Mouse (Mus musculus) midbrain, embryonic 12.5 days (tissue): ENCODE data around the gene Nsf. TPM values are rescaled to one million over a fixed set of nuclear protein-coding genes. Genes with fewer than 3 reads are reported as not detected.

Source experiments
- ATAC-seq: fragments of 200-750 bp; cut with Nextera tagmentation; 2 replicates; pipeline ENCODE4 v1.8.0; 2017; ENCODE audit warnings: low read depth, moderate TSS enrichment, moderate library complexity; ENCODE audit not compliant: low FRiP score
- H3K27ac ChIP-seq: fragments of 300-500 bp; sonication (generic); replicated peaks from 2 replicates; pipeline ENCODE4 v1.5.1; 2016; ENCODE audit warnings: mild to moderate bottlenecking
- H3K27me3 ChIP-seq: fragments of 300-500 bp; sonication (generic); 2 replicates; pipeline ENCODE4 v1.6.1; 2016; ENCODE audit warnings: mild to moderate bottlenecking
- H3K36me3 ChIP-seq: fragments of 300-500 bp; sonication (generic); 2 replicates; pipeline ENCODE4 v1.6.1; 2016
- H3K4me1 ChIP-seq: fragments of 300-500 bp; sonication (generic); 2 replicates; pipeline ENCODE4 v1.6.1; 2016
- H3K4me2 ChIP-seq: fragments of 300-500 bp; sonication (generic); replicated peaks from 2 replicates; pipeline ENCODE4 v1.6.1; 2016; ENCODE audit warnings: mild to moderate bottlenecking, moderate library complexity
- H3K4me3 ChIP-seq: fragments of 300-500 bp; sonication (generic); 2 replicates; pipeline ENCODE4 v1.5.1; 2016; ENCODE audit warnings: mild to moderate bottlenecking
- H3K9ac ChIP-seq: fragments of 300-500 bp; sonication (generic); replicated peaks from 2 replicates; pipeline ENCODE4 v1.6.1; 2016; ENCODE audit warnings: mild to moderate bottlenecking, moderate library complexity
- H3K9me3 ChIP-seq: fragments of 300-500 bp; sonication (generic); 2 replicates; pipeline ENCODE4 v1.6.1; 2016; ENCODE audit warnings: mild to moderate bottlenecking
- WGBS: fragments of 180-500 bp; shearing (Covaris S2); methylation state at CpG from one replicate; pipeline ENCODE4 v1.1.7; 2016; 5-methylcytosine and 5-hydroxymethylcytosine counted together
- polyA plus RNA-seq: library from polyadenylated mRNA; unstranded; fragments of >200 nt; fragmentation: Nextera tagmentation; extraction: Ambion mirVana; gene quantifications from 2 replicates; pipeline ENCODE4 v1.2.1, GENCODE M21; 2016

Nsf gene
- polyA plus RNA-seq, 1 experiment from 2014 or later: 80.0 TPM

GRCm38 (mm10) chr11:103856641-103857040 is 97.2 kb downstream of the Nsf start:
- ATAC-seq: no peak
- Histone ChIP-seq H3K27ac (no peak overlapping the region), H3K9me3 (no peaks in the 10 kb centered on the region), H3K27me3 (no peaks in the 10 kb centered on the region), H3K36me3 (peaks cover 35% of the 10 kb centered on the region), H3K9ac (no peak overlapping the region), H3K4me1 (peaks cover 44% of the 10 kb centered on the region), H3K4me3 (no peak overlapping the region), H3K4me2 (no peak overlapping the region)
- 94% methylated on average over 7 of the region's 7 CpGs for WGBS

GRCm38 (mm10) chr11:103854294-103854693 is 99.6 kb downstream of the Nsf start:
- 15% methylated on average over 9 of the region's 9 CpGs for WGBS
- Histone ChIP-seq H3K9ac (no peak overlapping the region), H3K27ac (peak overlapping the region; percentile 82), H3K4me1 (peaks cover 30% of the 10 kb centered on the region), H3K27me3 (no peaks in the 10 kb centered on the region), H3K4me2 (peak overlapping the region; percentile 31), H3K9me3 (no peaks in the 10 kb centered on the region), H3K36me3 (peaks cover 20% of the 10 kb centered on the region; the same call in 1 of the 2 replicates), H3K4me3 (no peak overlapping the region)
- ATAC-seq: peak; percentile 82

GRCm38 (mm10) chr11:103853284-103853920 is 100.5 kb downstream of the Nsf start:
- WGBS: 8% methylated on average over 10 of the region's 10 CpGs
- H3K9ac ChIP-seq: peak overlapping the region; percentile 34; the same call in 1 of the 2 replicates

GRCm38 (mm10) chr11:103852590-103853283 is 101.1 kb downstream of the Nsf start:
- ATAC-seq: peak; percentile 64; the same call in 1 of the 2 replicates
- Histone ChIP-seq H3K9me3 (no peaks in the 10 kb centered on the region), H3K36me3 (peaks cover 10% of the 10 kb centered on the region; the same call in 1 of the 2 replicates), H3K27me3 (no peaks in the 10 kb centered on the region), H3K27ac (peak overlapping the region; percentile 82), H3K4me1 (peaks cover 30% of the 10 kb centered on the region), H3K9ac (no peak overlapping the region; the same call in 1 of the 2 replicates), H3K4me3 (no peak overlapping the region), H3K4me2 (no peak overlapping the region)
- WGBS: 36% methylated on average over 16 of the region's 16 CpGs

More at GRCm38 (mm10) chr11:103853284-103853920, 100.5 kb downstream of the Nsf start:
- H3K4me1 ChIP-seq: peaks cover 30% of the 10 kb centered on the region
- H3K36me3 ChIP-seq: peaks cover 17% of the 10 kb centered on the region; the same call in 1 of the 2 replicates
- H3K4me2 ChIP-seq: peak overlapping the region; percentile 31; the same call in 1 of the 2 replicates
- no peak overlapping the region for H3K4me3 ChIP-seq
- peak overlapping the region; percentile 82 for H3K27ac ChIP-seq
- H3K9me3 ChIP-seq: no peaks in the 10 kb centered on the region
- no peaks in the 10 kb centered on the region for H3K27me3 ChIP-seq
- peak; percentile 52 for ATAC-seq

GRCm38 (mm10) chr11:103848287-103848686 is 105.6 kb downstream of the Nsf start:
- Histone ChIP-seq H3K36me3 (peaks cover 8% of the 10 kb centered on the region), H3K27ac (no peak overlapping the region), H3K9me3 (no peaks in the 10 kb centered on the region), H3K4me3 (no peak overlapping the region), H3K4me1 (peaks cover 14% of the 10 kb centered on the region), H3K9ac (no peak overlapping the region), H3K27me3 (no peaks in the 10 kb centered on the region), H3K4me2 (no peak overlapping the region)
- no peak for ATAC-seq
- WGBS: 90% methylated on average over 11 of the region's 11 CpGs

DNA sequence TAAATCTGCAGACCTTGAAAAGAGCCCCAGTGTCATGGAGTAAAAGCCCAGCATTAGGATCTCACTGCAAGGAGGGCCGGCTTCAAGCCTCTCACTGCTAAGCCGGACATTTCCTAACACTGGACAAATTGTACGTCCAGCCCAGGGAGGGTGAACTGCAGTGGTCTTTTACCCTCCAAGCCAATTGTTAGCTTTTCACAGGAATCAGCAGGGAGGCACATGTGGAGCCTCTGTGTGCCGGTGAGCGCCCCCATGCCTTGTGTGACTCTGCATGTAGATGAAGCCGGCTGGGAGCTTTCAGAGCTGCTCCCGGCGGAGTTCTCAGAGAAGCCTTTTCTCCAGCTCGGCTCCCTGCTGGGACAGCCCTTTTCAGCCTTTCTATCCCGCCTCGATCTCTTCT is 113.0 kb downstream of the Nsf start:
- 0 out of 2 replicates have a peak overlapping the region, but pooled peaks have one; percentile 7 for H3K4me3 ChIP-seq
- H3K4me1 ChIP-seq: peaks cover 25% of the 10 kb centered on the region
- no peaks in the 10 kb centered on the region for H3K27me3 ChIP-seq
- under 1% methylated on average over 11 of the region's 11 CpGs for WGBS
- peak overlapping the region; percentile 90 for H3K27ac ChIP-seq
- no peaks in the 10 kb centered on the region for H3K9me3 ChIP-seq
- ATAC-seq: peak; percentile 90
- peaks cover 3% of the 10 kb centered on the region; the same call in 1 of the 2 replicates for H3K36me3 ChIP-seq
- 0 out of 2 replicates have a peak overlapping the region, but pooled peaks have one; percentile 24 for H3K9ac ChIP-seq
- peak overlapping the region; percentile 41 for H3K4me2 ChIP-seq

DNA sequence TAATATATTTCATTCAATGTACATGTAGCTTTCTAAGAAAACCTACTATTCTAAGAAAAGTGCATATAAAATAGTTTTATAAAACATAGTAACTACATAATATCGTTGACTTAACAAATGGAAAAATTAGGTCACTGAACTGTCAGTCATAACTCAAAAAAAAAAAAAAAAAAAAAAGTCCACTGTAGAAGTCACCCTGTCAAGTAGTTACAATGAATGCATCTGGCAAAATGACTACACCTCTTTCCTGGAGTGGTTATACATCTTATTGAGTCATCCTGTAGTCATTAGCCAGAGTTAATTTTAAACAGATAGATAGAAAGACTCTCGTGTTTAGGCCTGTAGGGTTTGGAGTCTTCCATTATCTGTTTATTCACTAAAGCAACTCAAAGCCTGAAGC is 114.9 kb downstream of the Nsf start:
- no peak overlapping the region for H3K4me3 ChIP-seq
- no peak overlapping the region for H3K4me2 ChIP-seq
- H3K27ac ChIP-seq: no peak overlapping the region
- H3K4me1 ChIP-seq: peaks cover 25% of the 10 kb centered on the region
- 89% methylated on average over 2 of the region's 2 CpGs for WGBS
- H3K36me3 ChIP-seq: no peaks in the 10 kb centered on the region; the same call in 1 of the 2 replicates
- ATAC-seq: no peak
- no peak overlapping the region for H3K9ac ChIP-seq
- no peaks in the 10 kb centered on the region for H3K27me3 ChIP-seq
- H3K9me3 ChIP-seq: no peaks in the 10 kb centered on the region

- no peak for ATAC-seq
- 86% methylated on average over 4 of the region's 4 CpGs for WGBS
- no peaks in the 10 kb centered on the region for H3K9me3 ChIP-seq
- peaks cover 9% of the 10 kb centered on the region for H3K36me3 ChIP-seq
- no peak overlapping the region for H3K4me3 ChIP-seq
- H3K4me1 ChIP-seq: peaks cover 27% of the 10 kb centered on the region
- H3K27me3 ChIP-seq: no peaks in the 10 kb centered on the region
- no peak overlapping the region for H3K9ac ChIP-seq
- no peak overlapping the region for H3K4me2 ChIP-seq
- H3K27ac ChIP-seq: no peak overlapping the region
These were observed 121.5 kb downstream of the Nsf start for GRCm38 (mm10) chr11:103832331-103832730.

- 70% methylated on average over 3 of the region's 3 CpGs for WGBS
- Histone ChIP-seq H3K9ac (no peak overlapping the region), H3K27ac (no peak overlapping the region), H3K4me2 (no peak overlapping the region), H3K9me3 (no peaks in the 10 kb centered on the region), H3K4me1 (peaks cover 27% of the 10 kb centered on the region), H3K27me3 (no peaks in the 10 kb centered on the region), H3K4me3 (no peak overlapping the region), H3K36me3 (peaks cover 14% of the 10 kb centered on the region)
- no peak for ATAC-seq
These were observed 122.1 kb downstream of the Nsf start for GRCm38 (mm10) chr11:103831766-103832165.

- H3K9ac ChIP-seq: no peak overlapping the region
- WGBS: 76% methylated on average over 9 of the region's 9 CpGs
- H3K4me3 ChIP-seq: no peak overlapping the region
- ATAC-seq: no peak
- H3K27ac ChIP-seq: peak overlapping the region; percentile 35
- H3K4me1 ChIP-seq: peaks cover 27% of the 10 kb centered on the region
- H3K4me2 ChIP-seq: no peak overlapping the region
- no peaks in the 10 kb centered on the region for H3K9me3 ChIP-seq
- peaks cover 23% of the 10 kb centered on the region for H3K36me3 ChIP-seq
- H3K27me3 ChIP-seq: no peaks in the 10 kb centered on the region
These were observed 123.4 kb downstream of the Nsf start for GRCm38 (mm10) chr11:103830476-103830875.

DNA sequence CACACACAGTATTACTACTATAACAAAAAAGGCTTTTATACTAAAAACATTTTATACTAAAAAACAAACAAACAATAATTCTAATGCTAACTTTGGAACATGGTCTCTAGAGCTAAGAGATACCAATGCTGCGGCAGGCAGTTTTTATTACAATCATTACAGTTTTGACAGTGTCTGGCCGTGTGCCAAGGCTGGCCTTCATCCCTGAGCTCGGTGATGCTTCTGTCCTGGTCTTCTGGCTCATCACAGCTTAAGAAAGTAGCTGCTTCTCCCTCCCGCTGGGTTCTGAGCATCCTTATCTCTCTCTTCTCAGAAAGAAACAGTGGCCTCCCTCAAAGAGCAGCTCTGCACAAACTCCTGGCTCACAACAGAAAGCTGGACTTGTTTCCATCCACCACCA is 123.9 kb downstream of the Nsf start:
- H3K9me3 ChIP-seq: no peaks in the 10 kb centered on the region
- no peak overlapping the region for H3K9ac ChIP-seq
- WGBS: 65% methylated on average over 4 of the region's 4 CpGs
- no peak overlapping the region for H3K4me3 ChIP-seq
- peaks cover 27% of the 10 kb centered on the region for H3K4me1 ChIP-seq
- H3K36me3 ChIP-seq: peaks cover 23% of the 10 kb centered on the region
- no peak for ATAC-seq
- 0 out of 2 replicates have a peak overlapping the region, but pooled peaks have one; percentile 35 for H3K27ac ChIP-seq
- no peaks in the 10 kb centered on the region for H3K27me3 ChIP-seq
- no peak overlapping the region for H3K4me2 ChIP-seq

GRCm38 (mm10) chr11:103828866-103829265 is 125.0 kb downstream of the Nsf start:
- Histone ChIP-seq H3K36me3 (peaks cover 32% of the 10 kb centered on the region), H3K9ac (no peak overlapping the region), H3K4me1 (peaks cover 27% of the 10 kb centered on the region), H3K27me3 (no peaks in the 10 kb centered on the region), H3K27ac (no peak overlapping the region), H3K4me2 (no peak overlapping the region), H3K4me3 (no peak overlapping the region), H3K9me3 (no peaks in the 10 kb centered on the region)
- WGBS: 86% methylated on average over 7 of the region's 7 CpGs
- ATAC-seq: no peak
